Mouse (Mus musculus): ENCODE results near the gene Arl14ep.

- TF ChIP-seq POLR2A (IDR thresholded peaks at IDR 0.05; ENCODE audit: insufficient read depth, low read length): no peak
- no peak for TF ChIP-seq EP300 (IDR thresholded peaks at IDR 0.05; ENCODE audit: insufficient read depth, low read depth, low read length)
- no peak for TF ChIP-seq CTCF (IDR thresholded peaks at IDR 0.05; ENCODE audit: low read depth, low read length)
Observed at GRCm38 (mm10) chr2:106956146-106956545, 18.1 kb downstream of the Arl14ep start.
